Mouse (Mus musculus) hindbrain, postnatal 0 days (tissue): Measurements from ENCODE around the gene Sirt7. TPM values are rescaled to one million over a fixed set of nuclear protein-coding genes. Genes with fewer than 3 reads are reported as not detected.
A peak's percentile ranks its signal among the peaks of the same experiment; 100 is the strongest.

Source experiments
- ATAC-seq: fragments of 200-750 bp; cut with Nextera tagmentation; 2 replicates; pipeline ENCODE4 v1.8.0; 2017; ENCODE audit warnings: mild to moderate bottlenecking, moderate TSS enrichment, moderate library complexity
- DNase-seq: peaks from one replicate; pipeline ENCODE4 v3.0.0-alpha.2; 2015; ENCODE audit warnings: low spot score
- H3K27ac ChIP-seq: fragments of 300-500 bp; sonication (generic); 2 replicates; pipeline ENCODE4 v1.5.1; 2014; ENCODE audit warnings: mild to moderate bottlenecking
- H3K27me3 ChIP-seq: fragments of 300-500 bp; sonication (generic); 2 replicates; pipeline ENCODE4 v1.6.1; 2014; ENCODE audit warnings: low read length, mixed read lengths; ENCODE audit not compliant: insufficient read depth
- H3K36me3 ChIP-seq: fragments of 300-500 bp; sonication (generic); 2 replicates; pipeline ENCODE4 v1.6.1; 2014; ENCODE audit warnings: low read length, mixed read lengths; ENCODE audit not compliant: insufficient read depth
- H3K4me1 ChIP-seq: fragments of 300-500 bp; sonication (generic); 2 replicates; pipeline ENCODE4 v1.6.1; 2014; ENCODE audit warnings: antibody characterized with exemption, low read length, mixed read lengths; ENCODE audit not compliant: insufficient read depth
- H3K4me2 ChIP-seq: fragments of 300-500 bp; sonication (generic); 2 replicates; pipeline ENCODE4 v1.6.1; 2014; ENCODE audit warnings: low read depth, mild to moderate bottlenecking, low read length, moderate library complexity, mixed read lengths
- H3K4me3 ChIP-seq: fragments of 300-500 bp; sonication (generic); 2 replicates; pipeline ENCODE4 v1.5.1; 2014; ENCODE audit warnings: low read length
- H3K9ac ChIP-seq: fragments of 300-500 bp; sonication (generic); replicated peaks from 2 replicates; pipeline ENCODE4 v1.6.1; 2014; ENCODE audit warnings: mild to moderate bottlenecking, low read length, moderate library complexity, mixed read lengths
- H3K9me3 ChIP-seq: fragments of 300-500 bp; sonication (generic); 2 replicates; pipeline ENCODE4 v1.6.1; 2016; ENCODE audit warnings: low read length, mixed read lengths
- CTCF ChIP-seq: IDR thresholded peaks from 2 replicates; pipeline ENCODE4 v1.5.1; 2016; ENCODE audit warnings: antibody characterized with exemption, control low read depth, low read depth
- WGBS: fragments of 180-500 bp; shearing (Covaris S2); extraction: QIAGEN DNeasy Blood & Tissue Kit; methylation state at CpG from one replicate; pipeline ENCODE4 v1.1.7; 2014; 5-methylcytosine and 5-hydroxymethylcytosine counted together
- polyA plus RNA-seq: library from polyadenylated mRNA; unstranded; fragments of >200 nt; fragmentation: Nextera tagmentation; extraction: Ambion mirVana; gene quantifications from 2 replicates; pipeline ENCODE4 v1.2.1, GENCODE M21; 2015
- total RNA-seq: library from RNA; depleted of rRNA; stranded (reverse); fragments of >200 nt; gene quantifications from 2 replicates; pipeline ENCODE4 v1.2.3, GENCODE M21; 2014

Sirt7 gene
- total and polyA plus RNA-seq, 2 experiments from 2014 or later: 32.3 to 32.8 TPM

DNA sequence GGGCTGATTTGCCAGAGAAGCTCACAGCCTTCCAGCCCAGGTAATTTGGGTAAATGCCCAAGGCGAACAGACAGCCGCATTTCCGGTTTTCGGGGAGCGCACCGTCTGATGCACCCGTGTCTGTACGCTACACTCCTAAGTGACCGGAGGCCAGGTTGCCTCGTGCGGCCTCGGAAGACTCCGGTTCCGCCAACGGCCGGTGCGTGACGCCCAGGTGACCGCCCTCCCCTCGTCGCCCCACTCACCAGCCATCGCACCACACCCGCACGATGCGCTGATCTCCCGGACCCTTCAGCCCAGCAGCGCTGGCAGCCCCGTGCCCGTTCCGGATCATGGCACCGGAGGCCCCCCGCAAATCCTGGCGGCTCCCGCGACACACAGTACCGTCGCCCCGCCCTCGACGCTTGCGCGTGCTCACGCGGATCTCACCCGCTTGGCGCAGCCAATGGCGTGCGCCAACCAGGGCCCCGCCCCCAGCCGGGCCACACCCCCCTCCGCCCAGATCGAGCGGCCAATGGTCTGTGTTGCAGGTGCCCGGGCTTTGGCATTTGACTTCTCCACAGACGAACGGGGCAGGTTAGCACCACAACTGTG lies 7.4 kb downstream of the Sirt7 start, which contains the start of gene Pcyt2:
Pcyt2 (minus strand) TSS at position 418 of the 594 bp plus-strand sequence.
- peak within 1 kb of the TSS; percentile 82 for H3K4me3 ChIP-seq
- H3K9me3 ChIP-seq: no peaks in the 10 kb centered on the region
- peak; percentile 97 for DNase-seq
- peak within 1 kb of the TSS; percentile 77 for H3K9ac ChIP-seq
- TF ChIP-seq CTCF: peak; percentile 12; the same call in 1 of the 2 replicates
- peak; percentile 95 for ATAC-seq
- no peaks in the 10 kb centered on the region for H3K27me3 ChIP-seq
- H3K4me2 ChIP-seq: peak within 1 kb of the TSS; percentile 85
- H3K36me3 ChIP-seq: peaks cover 36% of the 10 kb centered on the region; the same call in 1 of the 2 replicates
- peak within 1 kb of the TSS; percentile 91 for H3K27ac ChIP-seq
- under 1% methylated on average over 56 of the region's 56 CpGs for WGBS
- H3K4me1 ChIP-seq: peaks cover 8% of the 10 kb centered on the region; the same call in 1 of the 2 replicates

DNA sequence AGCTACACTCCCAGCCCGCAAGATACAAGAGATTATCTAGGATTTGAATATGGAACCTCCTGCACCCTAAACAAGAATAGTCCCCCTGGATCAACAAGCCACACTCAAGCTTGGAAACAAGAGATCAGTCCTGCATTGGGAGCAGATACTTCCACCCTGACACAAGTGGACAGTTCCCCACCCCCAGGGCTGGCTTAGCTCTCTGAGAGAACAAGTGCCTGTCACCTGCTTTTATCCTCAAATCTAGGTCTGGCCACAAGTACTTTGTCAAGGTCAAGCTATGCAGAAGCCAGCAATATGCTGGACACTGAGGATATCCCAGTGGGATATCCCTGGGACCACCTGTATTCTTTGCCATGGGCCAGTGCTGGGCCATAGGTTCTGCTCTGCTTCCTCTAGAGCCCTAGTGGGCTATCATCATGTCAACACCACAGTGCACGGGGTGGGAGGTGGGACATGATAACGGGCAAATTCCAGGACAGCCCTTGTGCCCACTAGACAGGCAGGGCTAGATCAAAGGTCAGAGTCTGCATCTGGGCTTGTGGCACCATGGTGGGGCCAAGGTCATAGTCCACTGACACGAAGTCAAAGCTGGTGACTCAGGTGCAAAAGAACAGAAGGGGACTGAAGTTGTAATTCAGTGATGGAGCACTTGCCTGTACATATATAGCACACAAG lies 8.3 kb downstream of the Sirt7 start:
- no peak for DNase-seq
- no peak for TF ChIP-seq CTCF
- Histone ChIP-seq H3K4me1 (peaks cover 8% of the 10 kb centered on the region; the same call in 1 of the 2 replicates), H3K4me2 (peak overlapping the region; percentile 85), H3K9ac (peak overlapping the region; percentile 77), H3K27ac (peak overlapping the region; percentile 91; the same call in 1 of the 2 replicates), H3K4me3 (peak overlapping the region; percentile 82), H3K27me3 (no peaks in the 10 kb centered on the region), H3K9me3 (no peaks in the 10 kb centered on the region), H3K36me3 (peaks cover 39% of the 10 kb centered on the region; the same call in 1 of the 2 replicates)
- 43% methylated on average over 4 of the region's 4 CpGs for WGBS
- no peak for ATAC-seq

DNA sequence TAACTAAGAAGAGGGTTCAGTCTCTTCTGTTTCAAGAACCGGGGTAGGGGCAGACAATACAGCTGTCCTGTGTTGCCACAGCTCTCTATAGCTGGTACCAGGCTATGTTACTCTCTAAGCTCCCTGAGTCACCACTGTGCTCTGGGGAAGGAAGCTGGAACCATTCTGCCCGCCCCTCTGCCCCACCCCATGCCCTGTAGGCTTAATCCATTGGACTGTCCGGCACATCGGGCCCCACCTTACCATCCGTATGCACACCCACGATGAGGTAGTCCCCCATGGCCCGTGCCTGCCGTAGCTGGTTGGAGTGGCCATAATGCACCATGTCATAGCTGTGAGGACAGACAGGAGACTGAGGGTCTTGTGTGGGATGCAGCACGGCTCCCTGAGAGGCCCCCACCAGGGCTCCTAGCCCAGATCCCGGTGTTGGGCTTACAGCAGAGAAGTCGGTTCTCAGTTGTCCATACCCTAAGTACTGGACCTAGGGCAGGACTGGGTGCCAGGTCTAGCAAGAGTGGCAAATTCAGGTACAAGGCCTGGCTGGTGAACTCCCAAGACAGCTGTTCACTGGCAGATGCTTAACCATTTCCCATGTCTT lies 9.3 kb downstream of the Sirt7 start:
- DNase-seq (no peak), ATAC-seq (no peak)
- Histone ChIP-seq H3K4me2 (peak overlapping the region; percentile 85), H3K27ac (no peak overlapping the region), H3K27me3 (no peaks in the 10 kb centered on the region), H3K9ac (no peak overlapping the region), H3K9me3 (no peaks in the 10 kb centered on the region), H3K4me3 (no peak overlapping the region), H3K4me1 (peaks cover 8% of the 10 kb centered on the region; the same call in 1 of the 2 replicates), H3K36me3 (peaks cover 37% of the 10 kb centered on the region)
- no peak for TF ChIP-seq CTCF
- 87% methylated on average over 11 of the region's 11 CpGs for WGBS

DNA sequence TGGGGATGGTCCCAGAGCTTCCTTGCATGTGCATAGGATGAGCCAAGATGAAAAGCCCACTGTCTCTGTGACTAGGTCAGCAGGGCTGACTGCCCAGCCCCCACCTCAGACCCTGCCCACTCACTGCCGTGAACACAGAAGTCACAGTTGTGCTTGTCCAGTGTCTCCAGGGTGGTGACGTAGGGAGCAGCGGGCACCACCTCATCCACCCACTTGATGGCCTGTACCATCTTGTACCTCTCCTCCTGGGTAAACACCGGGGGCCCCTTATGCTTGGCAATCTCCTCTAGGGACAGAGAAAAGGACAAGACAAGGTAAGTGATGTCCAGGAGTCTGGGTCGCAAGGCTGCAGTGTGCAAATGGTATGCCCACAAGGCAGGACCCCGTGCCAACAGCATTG lies 9.9 kb downstream of the Sirt7 start:
- H3K4me2 ChIP-seq: no peak overlapping the region; the same call in 1 of the 2 replicates
- no peak overlapping the region for H3K4me3 ChIP-seq
- 88% methylated on average over 6 of the region's 6 CpGs for WGBS
- TF ChIP-seq CTCF: no peak
- peaks cover 8% of the 10 kb centered on the region; the same call in 1 of the 2 replicates for H3K4me1 ChIP-seq
- no peak overlapping the region for H3K27ac ChIP-seq
- no peak overlapping the region for H3K9ac ChIP-seq
- ATAC-seq (no peak), DNase-seq (no peak)
- H3K27me3 ChIP-seq: no peaks in the 10 kb centered on the region
- no peaks in the 10 kb centered on the region for H3K9me3 ChIP-seq
- peaks cover 32% of the 10 kb centered on the region for H3K36me3 ChIP-seq

DNA sequence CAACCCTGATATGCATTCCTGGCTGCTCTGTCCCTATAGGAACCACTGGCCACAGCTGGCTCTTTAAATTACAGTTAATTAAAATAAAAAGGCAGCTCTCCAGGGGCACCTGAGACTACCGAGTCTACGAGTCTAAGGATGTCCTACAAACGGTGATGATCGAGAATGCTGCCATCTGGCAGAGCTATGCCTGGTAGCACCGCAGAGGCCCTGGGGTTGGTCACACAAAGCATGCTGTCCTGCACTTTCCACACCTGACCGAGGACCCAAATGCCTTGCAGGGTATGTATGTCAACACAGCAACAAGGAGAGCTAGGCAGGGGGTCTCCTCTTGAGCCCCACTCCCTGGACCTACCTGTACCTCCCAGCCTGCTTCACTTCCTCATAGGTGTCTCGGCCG lies 11.1 kb downstream of the Sirt7 start:
- H3K4me3 ChIP-seq: no peak overlapping the region
- no peak overlapping the region for H3K9ac ChIP-seq
- WGBS: 75% methylated on average over 8 of the region's 8 CpGs
- ATAC-seq (no peak), DNase-seq (no peak)
- H3K4me1 ChIP-seq: peaks cover 8% of the 10 kb centered on the region; the same call in 1 of the 2 replicates
- peaks cover 24% of the 10 kb centered on the region for H3K36me3 ChIP-seq
- no peak overlapping the region for H3K27ac ChIP-seq
- H3K27me3 ChIP-seq: no peaks in the 10 kb centered on the region
- no peaks in the 10 kb centered on the region for H3K9me3 ChIP-seq
- TF ChIP-seq CTCF: no peak
- no peak overlapping the region for H3K4me2 ChIP-seq

DNA sequence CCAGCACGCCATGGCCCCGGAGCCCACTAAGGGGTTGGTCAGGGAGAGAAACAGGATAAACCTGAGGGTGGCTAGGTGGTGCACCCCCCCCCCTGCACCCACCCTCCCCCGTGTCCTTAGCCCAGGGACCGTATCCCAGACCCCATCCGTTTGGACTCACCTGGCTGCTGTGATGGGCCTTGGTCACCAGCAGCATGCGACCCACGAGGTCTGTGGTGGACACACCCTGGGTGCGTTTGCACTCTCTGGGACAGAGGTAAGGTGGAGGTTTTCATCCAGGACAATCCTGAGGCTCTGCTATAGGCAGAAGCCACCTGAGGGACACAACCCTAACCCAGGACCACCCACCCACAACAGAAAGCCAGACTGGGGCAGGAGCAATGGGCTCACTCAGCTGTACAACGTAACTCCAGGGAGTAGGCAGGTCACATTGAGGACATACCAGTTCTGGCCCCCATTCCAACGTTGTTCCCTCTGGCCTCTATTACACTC lies 11.5 kb downstream of the Sirt7 start:
- Histone ChIP-seq H3K27ac (no peak overlapping the region), H3K36me3 (peaks cover 19% of the 10 kb centered on the region), H3K4me3 (no peak overlapping the region), H3K4me2 (no peak overlapping the region), H3K9ac (no peak overlapping the region), H3K27me3 (no peaks in the 10 kb centered on the region), H3K4me1 (peaks cover 10% of the 10 kb centered on the region; the same call in 1 of the 2 replicates), H3K9me3 (no peaks in the 10 kb centered on the region)
- no peak for ATAC-seq
- DNase-seq: no peak
- 88% methylated on average over 10 of the region's 10 CpGs for WGBS
- TF ChIP-seq CTCF: no peak
